Mouse (Mus musculus) liver, embryonic 16.5 days (tissue): Measurements from ENCODE around the gene Gpld1. TPM values are rescaled to one million over a fixed set of nuclear protein-coding genes. Genes with fewer than 3 reads are reported as not detected.

Source experiments
- ATAC-seq: fragments of 200-750 bp; cut with Nextera tagmentation; 2 replicates; pipeline ENCODE4 v1.8.0; 2017; ENCODE audit warnings: low read depth, mild to moderate bottlenecking, moderate number of reproducible peaks, moderate library complexity
- H3K27ac ChIP-seq: fragments of 300-500 bp; sonication (generic); 2 replicates; pipeline ENCODE4 v1.5.1; 2014; ENCODE audit warnings: mild to moderate bottlenecking, low read length
- H3K27me3 ChIP-seq: fragments of 300-500 bp; sonication (generic); 2 replicates; pipeline ENCODE4 v1.6.1; 2014; ENCODE audit warnings: low read depth, low read length, mixed read lengths; ENCODE audit not compliant: control insufficient read depth, insufficient read depth
- H3K36me3 ChIP-seq: fragments of 300-500 bp; sonication (generic); 2 replicates; pipeline ENCODE4 v1.6.1; 2014; ENCODE audit warnings: mild to moderate bottlenecking; ENCODE audit not compliant: control insufficient read depth, insufficient read depth
- H3K4me1 ChIP-seq: fragments of 300-500 bp; sonication (generic); 2 replicates; pipeline ENCODE4 v1.6.1; 2014; ENCODE audit warnings: low read depth, low read length, mixed read lengths; ENCODE audit not compliant: control insufficient read depth
- H3K4me2 ChIP-seq: fragments of 300-500 bp; sonication (generic); 2 replicates; pipeline ENCODE4 v1.6.1; 2014; ENCODE audit warnings: low read depth, low read length, mixed read lengths
- H3K4me3 ChIP-seq: fragments of 300-500 bp; sonication (generic); 2 replicates; pipeline ENCODE4 v1.5.1; 2014; ENCODE audit warnings: low read depth, mild to moderate bottlenecking, low read length
- H3K9ac ChIP-seq: fragments of 300-500 bp; sonication (generic); 2 replicates; pipeline ENCODE4 v1.6.1; 2014; ENCODE audit warnings: low read depth, low read length
- H3K9me3 ChIP-seq: fragments of 300-500 bp; sonication (generic); replicated peaks from 2 replicates; pipeline ENCODE4 v1.6.1; 2016; ENCODE audit warnings: low read length; ENCODE audit not compliant: control insufficient read depth
- WGBS: fragments of 180-500 bp; shearing (Covaris S2); extraction: QIAGEN DNeasy Blood & Tissue Kit; methylation state at CpG from one replicate; pipeline ENCODE4 v1.1.7; 2014; ENCODE audit not compliant: insufficient replicate concordance; 5-methylcytosine and 5-hydroxymethylcytosine counted together
- polyA plus RNA-seq: library from polyadenylated mRNA; unstranded; fragments of >200 nt; fragmentation: Nextera tagmentation; extraction: Ambion mirVana; gene quantifications from 2 replicates; pipeline ENCODE4 v1.2.1, GENCODE M21; 2015

The Gpld1 gene
- polyA plus RNA-seq, 1 experiment from 2014 or later = 24.5 TPM

DNA sequence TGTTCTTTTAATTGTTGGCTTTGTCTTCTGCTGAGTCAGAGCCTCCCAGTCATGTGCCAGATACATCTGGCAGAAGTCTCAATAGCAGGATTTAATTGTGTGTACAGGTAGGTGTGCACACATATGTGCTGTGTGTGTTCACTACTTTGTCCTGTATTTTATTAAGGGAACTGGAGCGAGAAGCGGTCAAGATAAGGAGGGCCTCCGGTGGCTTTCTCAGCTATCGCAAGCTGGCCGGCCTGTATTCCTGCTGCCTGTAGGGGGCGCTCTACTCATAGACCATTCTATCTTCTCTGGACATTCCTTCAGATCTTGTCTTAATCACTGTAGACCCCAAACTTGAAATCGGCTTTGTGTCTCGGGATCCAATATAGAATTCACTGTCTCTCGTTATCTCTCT lies 4.3 kb upstream of the Gpld1 start:
- Histone ChIP-seq H3K9me3 (no peaks in the 10 kb centered on the region), H3K4me1 (no peaks in the 10 kb centered on the region), H3K36me3 (no peaks in the 10 kb centered on the region), H3K4me2 (no peak overlapping the region), H3K9ac (no peak overlapping the region), H3K27ac (no peak overlapping the region), H3K4me3 (no peak overlapping the region), H3K27me3 (peaks cover 28% of the 10 kb centered on the region)
- no peak for ATAC-seq
- WGBS = 10% methylated on average over 9 of the region's 9 CpGs

DNA sequence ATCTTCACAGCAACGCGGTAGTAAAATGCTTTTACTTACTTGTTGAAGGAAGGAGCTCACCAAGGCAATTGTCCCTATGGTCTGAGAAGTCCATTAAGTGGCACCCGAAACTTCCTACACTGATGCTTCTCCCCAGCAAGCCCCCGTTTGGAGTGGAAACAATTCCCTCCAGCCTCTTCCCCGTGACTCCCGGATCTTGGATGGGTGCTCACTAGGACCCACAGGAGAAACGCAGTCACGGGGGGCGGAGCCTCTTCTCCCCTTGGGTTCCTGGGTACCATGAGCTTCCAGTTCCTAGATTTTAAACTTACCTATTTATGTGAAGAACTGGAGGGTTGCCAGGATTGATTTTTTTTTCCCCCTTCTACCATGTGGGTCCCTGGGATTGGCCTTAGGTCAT lies 3.5 kb upstream of the Gpld1 start:
- no peak for ATAC-seq
- no peaks in the 10 kb centered on the region for H3K36me3 ChIP-seq
- H3K27me3 ChIP-seq = peaks cover 28% of the 10 kb centered on the region
- H3K4me2 ChIP-seq = no peak overlapping the region
- WGBS = 72% methylated on average over 9 of the region's 9 CpGs
- no peaks in the 10 kb centered on the region for H3K4me1 ChIP-seq
- no peak overlapping the region for H3K9ac ChIP-seq
- no peak overlapping the region for H3K27ac ChIP-seq
- H3K9me3 ChIP-seq = no peaks in the 10 kb centered on the region
- no peak overlapping the region for H3K4me3 ChIP-seq

DNA sequence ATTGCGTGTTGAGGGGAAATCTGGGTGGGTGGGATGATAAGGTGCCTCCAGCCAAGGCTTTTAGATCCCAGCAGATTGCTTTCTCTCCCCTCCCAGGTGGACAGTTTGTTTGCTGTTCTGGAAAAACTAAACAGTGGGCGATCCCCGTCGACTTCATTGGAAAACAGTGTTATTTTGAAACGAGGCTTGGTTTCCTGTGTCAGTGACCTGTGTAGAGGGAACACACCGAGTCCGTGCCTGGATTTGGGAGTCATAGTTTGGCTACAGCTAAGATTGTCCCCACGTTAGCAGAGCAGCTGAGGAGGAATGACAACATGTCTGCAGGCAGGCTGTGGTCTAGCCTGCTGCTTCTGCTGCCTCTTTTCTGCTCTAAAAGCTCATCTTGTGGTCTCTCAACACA lies 351 bp downstream of the Gpld1 start:
- ATAC-seq = peak; percentile 44; the same call in 1 of the 2 replicates
- Histone ChIP-seq H3K4me1 (no peaks in the 10 kb centered on the region), H3K27me3 (peaks cover 5% of the 10 kb centered on the region), H3K27ac (peak overlapping the region; percentile 75), H3K36me3 (no peaks in the 10 kb centered on the region), H3K9ac (peak overlapping the region; percentile 24; the same call in 1 of the 2 replicates), H3K4me3 (peak overlapping the region; percentile 35), H3K9me3 (no peaks in the 10 kb centered on the region), H3K4me2 (peak overlapping the region; percentile 44)
- 45% methylated on average over 8 of the region's 8 CpGs for whole genome bisulfite sequencing

DNA sequence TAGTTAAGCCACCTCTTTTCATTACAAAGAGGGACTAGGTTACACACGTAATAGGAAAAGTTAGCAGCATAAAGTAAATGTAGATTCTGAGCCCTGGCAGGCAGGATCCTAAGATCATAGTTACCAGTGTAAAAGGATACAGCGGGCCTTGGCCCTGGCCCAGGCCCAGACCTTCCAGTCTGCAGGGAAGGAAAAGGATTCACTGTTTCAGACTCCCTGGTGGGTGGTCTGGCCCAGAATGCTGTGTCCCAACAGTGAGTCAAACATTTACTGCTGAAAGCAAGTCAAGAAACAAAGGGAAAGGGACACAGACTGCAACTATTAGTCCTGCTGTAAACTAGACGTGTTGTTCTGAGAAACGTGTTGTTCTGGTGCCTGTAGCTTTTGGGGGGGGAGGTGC lies 2.6 kb downstream of the Gpld1 start:
- peak overlapping the region; percentile 24; the same call in 1 of the 2 replicates for H3K4me3 ChIP-seq
- H3K27ac ChIP-seq = 0 out of 2 replicates have a peak overlapping the region, but pooled peaks have one; percentile 41
- H3K27me3 ChIP-seq = no peaks in the 10 kb centered on the region; the same call in 1 of the 2 replicates
- no peaks in the 10 kb centered on the region; the same call in 1 of the 2 replicates for H3K4me1 ChIP-seq
- no peak overlapping the region for H3K9ac ChIP-seq
- no peaks in the 10 kb centered on the region for H3K36me3 ChIP-seq
- WGBS = 36% methylated on average over 4 of the region's 4 CpGs
- no peaks in the 10 kb centered on the region for H3K9me3 ChIP-seq
- no peak for ATAC-seq
- H3K4me2 ChIP-seq = 0 out of 2 replicates have a peak overlapping the region, but pooled peaks have one; percentile 10

DNA sequence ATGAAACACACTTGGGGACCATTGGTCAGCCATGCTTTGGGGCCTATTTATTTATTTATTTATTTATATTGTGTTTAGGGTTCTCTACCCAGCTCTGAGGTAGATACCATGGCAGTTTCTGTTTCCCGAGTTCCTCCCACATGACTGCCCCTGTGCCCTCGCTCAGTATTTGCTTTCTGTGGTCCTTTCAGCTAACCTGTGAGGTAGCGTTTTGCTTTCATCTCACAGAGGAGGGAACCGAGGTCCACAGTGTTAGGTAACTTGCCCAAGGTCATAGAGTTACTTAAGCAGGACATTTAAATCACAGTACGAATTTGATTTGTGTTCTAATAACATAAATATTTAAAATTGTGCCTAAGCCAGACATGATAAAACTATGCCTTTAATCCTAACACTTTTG lies 4.2 kb downstream of the Gpld1 start:
- Histone ChIP-seq H3K4me2 (no peak overlapping the region), H3K4me1 (no peaks in the 10 kb centered on the region; the same call in 1 of the 2 replicates), H3K4me3 (no peak overlapping the region), H3K27ac (peak overlapping the region; percentile 41), H3K27me3 (no peaks in the 10 kb centered on the region; the same call in 1 of the 2 replicates), H3K9ac (no peak overlapping the region), H3K9me3 (no peaks in the 10 kb centered on the region), H3K36me3 (no peaks in the 10 kb centered on the region)
- 40% methylated on average over 5 of the region's 5 CpGs for WGBS
- ATAC-seq = peak; percentile 73

DNA sequence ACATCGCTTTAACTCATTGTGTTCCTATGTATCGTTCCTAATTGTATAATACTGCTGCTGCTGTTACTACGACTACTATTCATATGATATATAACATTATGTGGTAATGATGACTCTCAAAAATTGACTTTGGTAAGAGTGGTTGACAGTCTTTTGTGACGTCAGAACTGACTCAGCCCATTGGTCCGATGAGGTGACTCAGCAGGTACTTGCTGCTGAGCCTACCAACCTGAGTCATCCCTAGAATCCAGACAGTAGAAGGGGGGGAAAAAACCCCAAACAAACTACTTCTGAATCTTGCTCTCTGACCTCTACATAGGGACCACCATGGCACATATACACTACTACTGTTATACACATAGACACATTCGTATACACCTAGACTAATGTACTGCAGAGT lies 5.9 kb downstream of the Gpld1 start:
- Histone ChIP-seq H3K9ac (no peak overlapping the region), H3K27ac (no peak overlapping the region), H3K27me3 (no peaks in the 10 kb centered on the region), H3K36me3 (no peaks in the 10 kb centered on the region), H3K4me2 (no peak overlapping the region), H3K9me3 (no peaks in the 10 kb centered on the region), H3K4me3 (no peak overlapping the region), H3K4me1 (no peaks in the 10 kb centered on the region; the same call in none of the 2 replicates)
- no peak for ATAC-seq
- 69% methylated on average over 6 of the region's 6 CpGs for WGBS

DNA sequence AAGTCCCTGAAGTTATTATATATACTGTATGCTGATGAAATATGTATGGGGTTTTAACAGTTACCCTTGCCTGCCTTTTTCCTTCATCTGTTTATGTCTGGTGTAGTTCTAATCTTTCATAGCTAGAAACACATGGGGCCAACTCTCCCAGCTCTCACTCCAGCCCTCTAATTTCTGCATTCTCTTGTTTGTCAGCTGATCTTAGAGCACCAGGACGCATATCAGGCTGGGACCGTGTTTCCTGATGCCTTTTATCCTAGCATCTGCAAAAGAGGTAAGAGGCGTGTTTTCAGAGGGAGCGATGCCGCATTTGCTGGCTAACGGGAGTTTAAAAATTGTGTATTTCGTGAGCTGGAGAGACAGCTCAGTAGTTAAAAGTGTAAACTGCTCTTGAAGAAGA lies 9.7 kb downstream of the Gpld1 start:
- no peak overlapping the region for H3K9ac ChIP-seq
- H3K4me2 ChIP-seq = no peak overlapping the region
- no peaks in the 10 kb centered on the region for H3K9me3 ChIP-seq
- no peaks in the 10 kb centered on the region for H3K27me3 ChIP-seq
- H3K4me1 ChIP-seq = no peaks in the 10 kb centered on the region; the same call in none of the 2 replicates
- ATAC-seq = no peak
- WGBS = 38% methylated on average over 7 of the region's 7 CpGs
- no peaks in the 10 kb centered on the region for H3K36me3 ChIP-seq
- no peak overlapping the region for H3K27ac ChIP-seq
- H3K4me3 ChIP-seq = no peak overlapping the region

DNA sequence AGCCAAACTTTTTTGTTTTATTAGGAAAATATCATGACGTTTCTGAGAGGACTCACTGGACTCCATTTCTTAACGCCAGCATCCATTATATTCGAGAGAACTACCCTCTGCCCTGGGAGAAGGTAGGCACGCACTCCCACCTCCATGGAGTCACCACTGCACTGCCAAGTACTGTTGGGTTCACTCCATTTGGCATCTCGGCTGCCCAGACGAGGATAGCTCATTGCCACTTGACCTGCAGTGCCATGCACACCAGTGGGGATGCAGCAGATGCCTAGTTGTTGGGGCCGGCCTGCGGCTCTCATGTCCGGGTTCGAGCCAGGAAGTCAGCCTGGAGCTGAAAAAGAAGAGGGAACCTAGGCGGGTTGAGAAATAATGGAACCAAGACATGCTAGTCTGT lies 12.1 kb downstream of the Gpld1 start:
- no peak overlapping the region for H3K4me2 ChIP-seq
- ATAC-seq = no peak
- WGBS = 27% methylated on average over 11 of the region's 11 CpGs
- H3K36me3 ChIP-seq = no peaks in the 10 kb centered on the region; the same call in 1 of the 2 replicates
- H3K9ac ChIP-seq = no peak overlapping the region
- no peaks in the 10 kb centered on the region for H3K27me3 ChIP-seq
- H3K4me1 ChIP-seq = no peaks in the 10 kb centered on the region; the same call in 1 of the 2 replicates
- H3K4me3 ChIP-seq = no peak overlapping the region
- no peak overlapping the region for H3K27ac ChIP-seq
- H3K9me3 ChIP-seq = no peaks in the 10 kb centered on the region

DNA sequence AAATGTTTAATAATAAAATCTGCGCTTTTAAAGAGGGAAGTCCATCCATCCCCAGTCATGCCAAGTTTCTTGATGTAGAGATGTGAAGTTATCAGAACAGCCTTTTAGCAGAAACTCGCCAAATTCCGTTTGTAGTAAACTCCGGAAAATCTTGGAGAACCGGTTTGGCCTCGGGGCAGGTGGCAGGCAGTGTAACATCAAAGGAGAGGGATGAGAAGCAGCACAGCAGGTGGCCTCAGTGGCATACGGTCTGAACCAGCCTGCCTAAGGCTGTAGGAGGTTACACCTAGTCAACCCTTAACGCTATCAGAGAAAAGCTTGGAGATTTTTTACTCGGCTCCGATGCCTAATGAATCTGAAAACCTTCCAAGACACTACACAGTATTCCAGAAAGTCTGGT lies 12.5 kb downstream of the Gpld1 start:
- Histone ChIP-seq H3K4me3 (no peak overlapping the region), H3K27me3 (no peaks in the 10 kb centered on the region), H3K27ac (no peak overlapping the region), H3K4me2 (no peak overlapping the region), H3K9me3 (no peaks in the 10 kb centered on the region), H3K9ac (no peak overlapping the region), H3K36me3 (no peaks in the 10 kb centered on the region; the same call in 1 of the 2 replicates), H3K4me1 (no peaks in the 10 kb centered on the region; the same call in 1 of the 2 replicates)
- 25% methylated on average over 10 of the region's 10 CpGs for WGBS
- ATAC-seq = no peak
